Mouse (Mus musculus): ENCODE results near the gene Cenpp. TPM values are rescaled to one million over a fixed set of nuclear protein-coding genes. Genes with fewer than 3 reads are reported as not detected.

Cenpp gene
- polyA plus RNA-seq, 1 experiment from 2014 or later, result 34.2 TPM

GRCm38 (mm10) chr13:49518761-49519160 is 133.8 kb downstream of the Cenpp start:
- Histone ChIP-seq H3K4me2 (replicated peaks; ENCODE audit: low read depth, low read length) (no peak overlapping the region), H3K9ac (ENCODE audit: low read depth, low read length) (no peak overlapping the region), H3K4me1 (replicated peaks; ENCODE audit: control insufficient read depth, insufficient read depth, low read length) (no peaks in the 10 kb centered on the region), H3K36me3 (ENCODE audit: control insufficient read depth, insufficient read depth, low read length) (no peaks in the 10 kb centered on the region), H3K27me3 (ENCODE audit: control insufficient read depth, insufficient read depth, low read length) (no peaks in the 10 kb centered on the region), H3K4me3 (ENCODE audit: low read depth, low read length) (no peak overlapping the region), H3K9me3 (ENCODE audit: control insufficient read depth, low read length) (no peaks in the 10 kb centered on the region), H3K27ac (ENCODE audit: low read depth, low read length) (no peak overlapping the region)
- DNase-seq (ENCODE audit: low spot score) (no peak), ATAC-seq (ENCODE audit: low FRiP score) (no peak)
- 42% methylated on average over 2 of the region's 2 CpGs for WGBS

- Histone ChIP-seq H3K4me2 (replicated peaks; ENCODE audit: low read depth, low read length) (no peak overlapping the region), H3K27ac (ENCODE audit: low read depth, low read length) (no peak overlapping the region), H3K36me3 (ENCODE audit: control insufficient read depth, insufficient read depth, low read length) (no peaks in the 10 kb centered on the region), H3K9me3 (ENCODE audit: control insufficient read depth, low read length) (no peaks in the 10 kb centered on the region), H3K9ac (ENCODE audit: low read depth, low read length) (no peak overlapping the region), H3K4me1 (replicated peaks; ENCODE audit: control insufficient read depth, insufficient read depth, low read length) (no peaks in the 10 kb centered on the region), H3K27me3 (ENCODE audit: control insufficient read depth, insufficient read depth, low read length) (no peaks in the 10 kb centered on the region), H3K4me3 (ENCODE audit: low read depth, low read length) (no peak overlapping the region)
- ATAC-seq (ENCODE audit: low FRiP score) (no peak), DNase-seq (ENCODE audit: low spot score) (no peak)
- WGBS, result 79% methylated on average over 3 of the region's 3 CpGs
Measured at GRCm38 (mm10) chr13:49507176-49507575, 145.4 kb downstream of the Cenpp start.

- no peak overlapping the region for H3K27ac ChIP-seq (ENCODE audit: low read depth, low read length)
Measured at GRCm38 (mm10) chr13:49505776-49506175, 146.8 kb downstream of the Cenpp start.

GRCm38 (mm10) chr13:49504510-49504909 is 148.1 kb downstream of the Cenpp start, which contains the start of gene Ecm2:
Ecm2 (plus strand) TSS chr13:49504810.
- whole genome bisulfite sequencing, result 52% methylated on average over 4 of the region's 4 CpGs
- H3K4me1 ChIP-seq (replicated peaks; ENCODE audit: control insufficient read depth, insufficient read depth, low read length), result no peaks in the 10 kb centered on the region

More at GRCm38 (mm10) chr13:49505776-49506175, 146.8 kb downstream of the Cenpp start:
- ATAC-seq (ENCODE audit: low FRiP score), result no peak
- no peak overlapping the region for H3K4me3 ChIP-seq (ENCODE audit: low read depth, low read length)
- no peaks in the 10 kb centered on the region for H3K27me3 ChIP-seq (ENCODE audit: control insufficient read depth, insufficient read depth, low read length)
- no peak for DNase-seq (ENCODE audit: low spot score)
- no peak overlapping the region for H3K9ac ChIP-seq (ENCODE audit: low read depth, low read length)
- H3K4me2 ChIP-seq (replicated peaks; ENCODE audit: low read depth, low read length), result no peak overlapping the region
- no peaks in the 10 kb centered on the region for H3K9me3 ChIP-seq (ENCODE audit: control insufficient read depth, low read length)
- H3K4me1 ChIP-seq (replicated peaks; ENCODE audit: control insufficient read depth, insufficient read depth, low read length), result no peaks in the 10 kb centered on the region
- no peaks in the 10 kb centered on the region for H3K36me3 ChIP-seq (ENCODE audit: control insufficient read depth, insufficient read depth, low read length)
- 88% methylated on average over 4 of the region's 4 CpGs for WGBS

GRCm38 (mm10) chr13:49492376-49493368 is 159.9 kb downstream of the Cenpp start, which contains the start of gene Tes3-ps:
Tes3-ps (plus strand) TSS chr13:49493318.
- Histone ChIP-seq H3K4me2 (replicated peaks; ENCODE audit: low read depth, low read length) (no peak within 1 kb of the TSS), H3K9me3 (ENCODE audit: control insufficient read depth, low read length) (no peaks in the 10 kb centered on the region), H3K4me3 (ENCODE audit: low read depth, low read length) (no peak within 1 kb of the TSS), H3K9ac (ENCODE audit: low read depth, low read length) (no peak within 1 kb of the TSS), H3K27ac (ENCODE audit: low read depth, low read length) (no peak within 1 kb of the TSS), H3K36me3 (ENCODE audit: control insufficient read depth, insufficient read depth, low read length) (no peaks in the 10 kb centered on the region), H3K4me1 (replicated peaks; ENCODE audit: control insufficient read depth, insufficient read depth, low read length) (no peaks in the 10 kb centered on the region), H3K27me3 (ENCODE audit: control insufficient read depth, insufficient read depth, low read length) (no peaks in the 10 kb centered on the region)
- 83% methylated on average over 6 of the region's 6 CpGs for WGBS
- no peak for DNase-seq (ENCODE audit: low spot score)
- no peak for ATAC-seq (ENCODE audit: low FRiP score)

More at GRCm38 (mm10) chr13:49504510-49504909, 148.1 kb downstream of the Cenpp start, which contains the start of gene Ecm2:
- Histone ChIP-seq H3K27ac (ENCODE audit: low read depth, low read length) (no peak within 1 kb of the TSS), H3K27me3 (ENCODE audit: control insufficient read depth, insufficient read depth, low read length) (no peaks in the 10 kb centered on the region), H3K36me3 (ENCODE audit: control insufficient read depth, insufficient read depth, low read length) (no peaks in the 10 kb centered on the region), H3K4me2 (replicated peaks; ENCODE audit: low read depth, low read length) (no peak within 1 kb of the TSS), H3K9ac (ENCODE audit: low read depth, low read length) (no peak within 1 kb of the TSS), H3K9me3 (ENCODE audit: control insufficient read depth, low read length) (no peaks in the 10 kb centered on the region), H3K4me3 (ENCODE audit: low read depth, low read length) (no peak within 1 kb of the TSS)
- DNase-seq (ENCODE audit: low spot score) (no peak), ATAC-seq (ENCODE audit: low FRiP score) (no peak)

GRCm38 (mm10) chr13:49485388-49485787 is 167.2 kb downstream of the Cenpp start:
- DNase-seq (ENCODE audit: low spot score) (no peak), ATAC-seq (ENCODE audit: low FRiP score) (no peak)
- H3K4me3 ChIP-seq (ENCODE audit: low read depth, low read length), result no peak overlapping the region
- 87% methylated on average over 5 of the region's 5 CpGs for WGBS
- no peaks in the 10 kb centered on the region for H3K9me3 ChIP-seq (ENCODE audit: control insufficient read depth, low read length)
- H3K36me3 ChIP-seq (ENCODE audit: control insufficient read depth, insufficient read depth, low read length), result no peaks in the 10 kb centered on the region
- H3K9ac ChIP-seq (ENCODE audit: low read depth, low read length), result no peak overlapping the region
- H3K4me2 ChIP-seq (replicated peaks; ENCODE audit: low read depth, low read length), result no peak overlapping the region
- no peaks in the 10 kb centered on the region for H3K27me3 ChIP-seq (ENCODE audit: control insufficient read depth, insufficient read depth, low read length)
- H3K4me1 ChIP-seq (replicated peaks; ENCODE audit: control insufficient read depth, insufficient read depth, low read length), result no peaks in the 10 kb centered on the region
- no peak overlapping the region for H3K27ac ChIP-seq (ENCODE audit: low read depth, low read length)

- H3K4me2 ChIP-seq (replicated peaks; ENCODE audit: low read depth, low read length), result no peak overlapping the region
- ATAC-seq (ENCODE audit: low FRiP score) (no peak), DNase-seq (ENCODE audit: low spot score) (no peak)
- WGBS, result 66% methylated on average over 5 of the region's 5 CpGs
- H3K36me3 ChIP-seq (ENCODE audit: control insufficient read depth, insufficient read depth, low read length), result no peaks in the 10 kb centered on the region
- H3K4me1 ChIP-seq (replicated peaks; ENCODE audit: control insufficient read depth, insufficient read depth, low read length), result no peaks in the 10 kb centered on the region
- no peak overlapping the region for H3K9ac ChIP-seq (ENCODE audit: low read depth, low read length)
- no peaks in the 10 kb centered on the region for H3K9me3 ChIP-seq (ENCODE audit: control insufficient read depth, low read length)
- H3K27ac ChIP-seq (ENCODE audit: low read depth, low read length), result no peak overlapping the region
- H3K27me3 ChIP-seq (ENCODE audit: control insufficient read depth, insufficient read depth, low read length), result no peaks in the 10 kb centered on the region
- H3K4me3 ChIP-seq (ENCODE audit: low read depth, low read length), result no peak overlapping the region
Measured at GRCm38 (mm10) chr13:49480551-49480950, 172.0 kb downstream of the Cenpp start.

GRCm38 (mm10) chr13:49480057-49480456 is 172.5 kb downstream of the Cenpp start:
- H3K27me3 ChIP-seq (ENCODE audit: control insufficient read depth, insufficient read depth, low read length), result no peaks in the 10 kb centered on the region
- H3K36me3 ChIP-seq (ENCODE audit: control insufficient read depth, insufficient read depth, low read length), result no peaks in the 10 kb centered on the region
- H3K9ac ChIP-seq (ENCODE audit: low read depth, low read length), result no peak overlapping the region
- H3K27ac ChIP-seq (ENCODE audit: low read depth, low read length), result no peak overlapping the region
- no peak for ATAC-seq (ENCODE audit: low FRiP score)
- H3K4me3 ChIP-seq (ENCODE audit: low read depth, low read length), result no peak overlapping the region
- H3K9me3 ChIP-seq (ENCODE audit: control insufficient read depth, low read length), result no peaks in the 10 kb centered on the region
- H3K4me2 ChIP-seq (replicated peaks; ENCODE audit: low read depth, low read length), result no peak overlapping the region
- H3K4me1 ChIP-seq (replicated peaks; ENCODE audit: control insufficient read depth, insufficient read depth, low read length), result no peaks in the 10 kb centered on the region
- DNase-seq (ENCODE audit: low spot score), result no peak
- WGBS, result 85% methylated on average over 2 of the region's 2 CpGs

- ATAC-seq (ENCODE audit: low FRiP score), result no peak
- H3K9me3 ChIP-seq (ENCODE audit: control insufficient read depth, low read length), result no peaks in the 10 kb centered on the region
- no peak overlapping the region for H3K4me3 ChIP-seq (ENCODE audit: low read depth, low read length)
- no peak for DNase-seq (ENCODE audit: low spot score)
- H3K36me3 ChIP-seq (ENCODE audit: control insufficient read depth, insufficient read depth, low read length), result no peaks in the 10 kb centered on the region
- no peaks in the 10 kb centered on the region for H3K4me1 ChIP-seq (replicated peaks; ENCODE audit: control insufficient read depth, insufficient read depth, low read length)
- no peaks in the 10 kb centered on the region for H3K27me3 ChIP-seq (ENCODE audit: control insufficient read depth, insufficient read depth, low read length)
- WGBS, result 86% methylated on average over 4 of the region's 4 CpGs
- H3K27ac ChIP-seq (ENCODE audit: low read depth, low read length), result no peak overlapping the region
- no peak overlapping the region for H3K9ac ChIP-seq (ENCODE audit: low read depth, low read length)
- no peak overlapping the region for H3K4me2 ChIP-seq (replicated peaks; ENCODE audit: low read depth, low read length)
Measured at GRCm38 (mm10) chr13:49479399-49479798, 173.2 kb downstream of the Cenpp start.
